Comparison of ENCODE assay signal across 22 mouse cellular contexts in the genomic region with DNA sequence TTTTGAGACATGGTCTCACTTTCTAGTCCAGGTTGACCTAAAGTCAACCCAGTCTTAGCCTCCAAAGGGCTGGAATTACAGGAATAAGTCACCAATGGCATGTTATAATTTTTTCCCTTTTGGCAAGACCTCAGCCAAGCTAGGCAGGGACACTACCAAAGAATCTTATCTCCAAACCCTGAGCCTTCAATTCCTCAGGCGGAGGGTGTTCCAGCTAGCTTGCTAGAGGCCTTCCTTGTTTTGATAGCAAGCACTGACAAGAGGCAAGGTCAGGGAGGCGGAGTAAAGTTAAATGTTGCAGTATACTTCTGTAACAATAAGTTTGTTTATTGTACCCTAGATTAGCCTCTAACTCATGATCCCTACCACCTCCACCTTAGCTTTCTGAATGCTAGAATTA. TPM values are rescaled to one million over a fixed set of nuclear protein-coding genes. Genes with fewer than 3 reads are reported as not detected.
DNase-seq lines count a peak whose midpoint lies in the region; ATAC-seq and TF ChIP-seq lines count a peak whose summit lies in the region.
"Had no signal": no experiment of that assay in that cellular context is flagged by ENCODE, and none has a peak within 500 bp of the region (broad histone marks: within the 10 kb centered on the region; RNA-seq: fewer than 3 reads in every experiment).

No protein-coding gene starts in this region.

- H3K27ac ChIP-seq in ES-Bruce4 (ENCODE audit: insufficient read depth, low read length), result peak overlapping the region; percentile 67; the same call in 1 of the 2 replicates
- H3K27ac ChIP-seq in liver, embryonic 12.5 days, result peak overlapping the region; percentile 83
- H3K27ac ChIP-seq in liver, embryonic 16.5 days (ENCODE audit: low read length), result peak overlapping the region; percentile 86
- H3K27ac ChIP-seq: embryonic facial prominence, embryonic 15.5 days; forebrain, embryonic 13.5 days; gastrocnemius, adult 2 months; hindbrain, embryonic 12.5 days had no signal

- H3K4me3 ChIP-seq in erythroblast, embryonic 14.5 days (replicated peaks), result peak overlapping the region; percentile 13
- H3K4me3 ChIP-seq in ES-Bruce4 (ENCODE audit: low read depth, low read length), result no peak overlapping the region
- no peak overlapping the region for H3K4me3 ChIP-seq in liver, embryonic 12.5 days
- H3K4me3 ChIP-seq in liver, embryonic 16.5 days (ENCODE audit: low read depth, low read length), result no peak overlapping the region
- H3K4me3 ChIP-seq: embryonic facial prominence, embryonic 15.5 days; forebrain, embryonic 13.5 days; gastrocnemius, adult 2 months; heart, embryonic 12.5 days; hindbrain, embryonic 12.5 days had no signal

- ATAC-seq in erythroblast, adult 5-6 weeks (replicated peaks; ENCODE audit: low FRiP score, poor library complexity, severe bottlenecking), result no peak
- peak; percentile 31; the same call in 1 of the 2 replicates for ATAC-seq in liver, embryonic 12.5 days
- peak; percentile 27 for ATAC-seq in liver, embryonic 16.5 days (ENCODE audit: low read depth)
- ATAC-seq: forebrain, embryonic 13.5 days; hindbrain, embryonic 16.5 days had no signal

- H3K27me3 ChIP-seq in erythroblast, embryonic 14.5 days (ENCODE audit: control insufficient read depth), result no peaks in the 10 kb centered on the region
- H3K27me3 ChIP-seq in ES-Bruce4 (ENCODE audit: control insufficient read depth, insufficient read depth, low read length, poor library complexity, severe bottlenecking), result no peaks in the 10 kb centered on the region
- peaks cover 11% of the 10 kb centered on the region for H3K27me3 ChIP-seq in liver, embryonic 12.5 days (replicated peaks)
- H3K27me3 ChIP-seq in liver, embryonic 16.5 days (ENCODE audit: control insufficient read depth, insufficient read depth, low read depth, low read length), result no peaks in the 10 kb centered on the region
- H3K27me3 ChIP-seq: forebrain, embryonic 13.5 days; hindbrain, embryonic 12.5 days had no signal

- 0 out of 2 replicates have a peak, but pooled peaks have one; percentile 14 for TF ChIP-seq EP300 in ES-Bruce4 (IDR thresholded peaks at IDR 0.05; ENCODE audit: insufficient read depth, low read depth, low read length)

- H3K9me3 ChIP-seq in erythroblast, embryonic 14.5 days (ENCODE audit: control insufficient read depth, low read length), result peaks cover 3% of the 10 kb centered on the region
- H3K9me3 ChIP-seq in ES-Bruce4 (replicated peaks; ENCODE audit: control insufficient read depth, insufficient read depth, low read length, poor library complexity, severe bottlenecking), result no peaks in the 10 kb centered on the region
- H3K9me3 ChIP-seq in liver, embryonic 12.5 days (replicated peaks), result no peaks in the 10 kb centered on the region
- H3K9me3 ChIP-seq in liver, embryonic 16.5 days (replicated peaks; ENCODE audit: control insufficient read depth, low read length), result no peaks in the 10 kb centered on the region
- H3K9me3 ChIP-seq: embryonic facial prominence, embryonic 15.5 days; forebrain, embryonic 13.5 days; heart, embryonic 12.5 days; hindbrain, embryonic 12.5 days had no signal

- H3K36me3 ChIP-seq in erythroblast, embryonic 14.5 days (ENCODE audit: control insufficient read depth), result peaks cover 4% of the 10 kb centered on the region
- H3K36me3 ChIP-seq in ES-Bruce4 (ENCODE audit: control insufficient read depth, insufficient read depth, low read length, poor library complexity, severe bottlenecking), result no peaks in the 10 kb centered on the region
- no peaks in the 10 kb centered on the region for H3K36me3 ChIP-seq in liver, embryonic 12.5 days
- H3K36me3 ChIP-seq in liver, embryonic 16.5 days (ENCODE audit: control insufficient read depth, insufficient read depth), result no peaks in the 10 kb centered on the region
- H3K36me3 ChIP-seq: embryonic facial prominence, embryonic 15.5 days; heart, embryonic 12.5 days; hindbrain, embryonic 12.5 days had no signal

- H3K4me1 ChIP-seq in erythroblast, embryonic 14.5 days (ENCODE audit: control insufficient read depth), result peaks cover 96% of the 10 kb centered on the region
- peaks cover 9% of the 10 kb centered on the region for H3K4me1 ChIP-seq in ES-Bruce4 (ENCODE audit: control insufficient read depth, insufficient read depth, low read length)
- peaks cover 90% of the 10 kb centered on the region for H3K4me1 ChIP-seq in liver, embryonic 12.5 days
- H3K4me1 ChIP-seq in liver, embryonic 16.5 days (ENCODE audit: control insufficient read depth, low read depth, low read length), result peaks cover 72% of the 10 kb centered on the region
- H3K4me1 ChIP-seq: forebrain, embryonic 13.5 days; heart, embryonic 12.5 days had no signal

- TF ChIP-seq POLR2A in ES-Bruce4 (IDR thresholded peaks at IDR 0.05; ENCODE audit: insufficient read depth, low read length), result no peak

- DNase-seq in adrenal gland, postnatal 14 days, result no peak
- DNase-seq in thymus, postnatal 36 days, result no peak
- DNase-seq in urinary bladder, postnatal 25 days (ENCODE audit: low spot score), result no peak
- DNase-seq: adrenal gland, adult 8-10 months; cerebellum, adult 11 months; cerebellum, adult 8-10 months; cerebellum, postnatal 14 days; embryo, embryonic 11 days; gastrocnemius, adult 2 months; gastrocnemius, postnatal 25 days; heart, postnatal 4 days had no signal

- 36% methylated on average over 2 of the region's 2 CpGs for WGBS in liver, embryonic 12.5 days (ENCODE audit: insufficient replicate concordance)
- WGBS in liver, embryonic 16.5 days (ENCODE audit: insufficient replicate concordance), result 30% methylated on average over 2 of the region's 2 CpGs

- no peak for TF ChIP-seq CTCF in ES-Bruce4 (IDR thresholded peaks at IDR 0.05; ENCODE audit: low read depth, low read length)

- peak overlapping the region; percentile 8; the same call in 1 of the 2 replicates for H3K4me2 ChIP-seq in liver, embryonic 12.5 days
- H3K4me2 ChIP-seq in liver, embryonic 16.5 days (ENCODE audit: low read depth, low read length), result peak overlapping the region; percentile 23; the same call in 1 of the 2 replicates
- H3K4me2 ChIP-seq: embryonic facial prominence, embryonic 15.5 days; forebrain, embryonic 13.5 days; heart, embryonic 12.5 days; hindbrain, embryonic 12.5 days had no signal

- no peak overlapping the region for H3K9ac ChIP-seq in ES-Bruce4 (ENCODE audit: low read depth, poor library complexity, severe bottlenecking)
- peak overlapping the region; percentile 33; the same call in 1 of the 2 replicates for H3K9ac ChIP-seq in liver, embryonic 12.5 days
- peak overlapping the region; percentile 37 for H3K9ac ChIP-seq in liver, embryonic 16.5 days (ENCODE audit: low read depth, low read length)
- H3K9ac ChIP-seq: embryonic facial prominence, embryonic 15.5 days; forebrain, embryonic 13.5 days; heart, embryonic 12.5 days; hindbrain, embryonic 12.5 days had no signal

RNA-seq across cellular contexts. Expression of gene Mkrn1, which starts 4.9 kb away (rescaled TPM):
- polyA plus RNA-seq in erythroblast, embryonic 14.5 days (2012), result 86.9 and 108 TPM in 2 replicates
- total RNA-seq in erythroblast, adult 5-6 weeks (2015; ENCODE audit: low replicate concordance), result 1,353 and 1,373 TPM in 2 replicates
- 1,538 and 2,743 TPM in 2 replicates for total RNA-seq in erythroblast, adult 5-6 weeks (2017; ENCODE audit: low replicate concordance)
- polyA plus RNA-seq in ES-Bruce4 (2011; ENCODE audit: insufficient read depth, insufficient read length, low read depth, missing spikeins), result 350 and 361 TPM in 2 replicates
- polyA plus RNA-seq in liver, embryonic 12.5 days (2016; fragmentation: Nextera tagmentation; extraction: Ambion mirVana), result 160 and 163 TPM in 2 replicates
- polyA plus RNA-seq in liver, embryonic 16.5 days (2015; fragmentation: Nextera tagmentation; extraction: Ambion mirVana), result 256 and 283 TPM in 2 replicates
- 94.2 and 101 TPM in 2 replicates for total RNA-seq in adrenal gland, postnatal 14 days (2021)

RNA-seq across cellular contexts. Expression of gene Rab19, which starts 44.2 kb away (rescaled TPM):
- polyA plus RNA-seq in erythroblast, embryonic 14.5 days (2012), result not detected in 2 replicates
- 0.84 TPM in 1 of 2 replicates, not detected in the other for total RNA-seq in erythroblast, adult 5-6 weeks (2015; ENCODE audit: low replicate concordance)
- 0.26 and 2.9 TPM in 2 replicates for total RNA-seq in erythroblast, adult 5-6 weeks (2017; ENCODE audit: low replicate concordance)
- polyA plus RNA-seq in ES-Bruce4 (2011; ENCODE audit: insufficient read depth, insufficient read length, low read depth, missing spikeins), result 0.90 and 1.3 TPM in 2 replicates
- 0.11 and 0.27 TPM in 2 replicates for polyA plus RNA-seq in liver, embryonic 12.5 days (2016; fragmentation: Nextera tagmentation; extraction: Ambion mirVana)
- polyA plus RNA-seq in liver, embryonic 16.5 days (2015; fragmentation: Nextera tagmentation; extraction: Ambion mirVana), result 0.36 and 0.54 TPM in 2 replicates
- total RNA-seq in adrenal gland, postnatal 14 days (2021), result 0.48 and 1.4 TPM in 2 replicates
- polyA plus RNA-seq: C2C12 had no signal

RNA-seq across cellular contexts. Expression of gene Slc37a3, which starts 47.7 kb away (rescaled TPM):
- polyA plus RNA-seq in erythroblast, embryonic 14.5 days (2012), result 0.05 TPM in 1 of 2 replicates, not detected in the other
- 0.42 and 3.1 TPM in 2 replicates for total RNA-seq in erythroblast, adult 5-6 weeks (2015; ENCODE audit: low replicate concordance)
- total RNA-seq in erythroblast, adult 5-6 weeks (2017; ENCODE audit: low replicate concordance), result 1.7 and 9.2 TPM in 2 replicates
- 49.6 and 52.7 TPM in 2 replicates for polyA plus RNA-seq in ES-Bruce4 (2011; ENCODE audit: insufficient read depth, insufficient read length, low read depth, missing spikeins)
- 8.0 and 10.3 TPM in 2 replicates for polyA plus RNA-seq in liver, embryonic 12.5 days (2016; fragmentation: Nextera tagmentation; extraction: Ambion mirVana)
- 9.2 and 9.9 TPM in 2 replicates for polyA plus RNA-seq in liver, embryonic 16.5 days (2015; fragmentation: Nextera tagmentation; extraction: Ambion mirVana)
- 32.3 and 36.5 TPM in 2 replicates for total RNA-seq in adrenal gland, postnatal 14 days (2021)
